Mouse (Mus musculus) hindbrain, embryonic 12.5 days (tissue): Measurements from ENCODE around the gene Notum. TPM values are rescaled to one million over a fixed set of nuclear protein-coding genes. Genes with fewer than 3 reads are reported as not detected.
A peak's percentile ranks its signal among the peaks of the same experiment; 100 is the strongest.

ENCODE experiments used
- ATAC-seq: fragments of 200-750 bp; cut with Nextera tagmentation; 2 replicates; pipeline ENCODE4 v1.8.0; 2017; ENCODE audit warnings: moderate TSS enrichment; ENCODE audit not compliant: low FRiP score
- H3K27ac ChIP-seq: fragments of 300-500 bp; sonication (generic); 2 replicates; pipeline ENCODE4 v1.5.1; 2016; ENCODE audit warnings: mild to moderate bottlenecking
- H3K27me3 ChIP-seq: fragments of 300-500 bp; sonication (generic); 2 replicates; pipeline ENCODE4 v1.6.1; 2016; ENCODE audit warnings: mild to moderate bottlenecking
- H3K36me3 ChIP-seq: fragments of 300-500 bp; sonication (generic); 2 replicates; pipeline ENCODE4 v1.6.1; 2016; ENCODE audit warnings: mild to moderate bottlenecking
- H3K4me1 ChIP-seq: fragments of 300-500 bp; sonication (generic); 2 replicates; pipeline ENCODE4 v1.6.1; 2016
- H3K4me2 ChIP-seq: fragments of 300-500 bp; sonication (generic); replicated peaks from 2 replicates; pipeline ENCODE4 v1.6.1; 2016; ENCODE audit warnings: mild to moderate bottlenecking
- H3K4me3 ChIP-seq: fragments of 300-500 bp; sonication (generic); 2 replicates; pipeline ENCODE4 v1.5.1; 2016; ENCODE audit warnings: mild to moderate bottlenecking
- H3K9ac ChIP-seq: fragments of 300-500 bp; sonication (generic); 2 replicates; pipeline ENCODE4 v1.6.1; 2016; ENCODE audit warnings: mild to moderate bottlenecking, moderate library complexity
- H3K9me3 ChIP-seq: fragments of 300-500 bp; sonication (generic); replicated peaks from 2 replicates; pipeline ENCODE4 v1.6.1; 2016; ENCODE audit warnings: mild to moderate bottlenecking
- WGBS: fragments of 180-500 bp; shearing (Covaris S2); methylation state at CpG from one replicate; pipeline ENCODE4 v1.1.7; 2016; 5-methylcytosine and 5-hydroxymethylcytosine counted together
- polyA plus RNA-seq: library from polyadenylated mRNA; unstranded; fragments of >200 nt; fragmentation: Nextera tagmentation; extraction: Ambion mirVana; gene quantifications from 2 replicates; pipeline ENCODE4 v1.2.1, GENCODE M21; 2016

Notum gene
- 1.7 and 3.0 TPM in 2 replicates for polyA plus RNA-seq

DNA sequence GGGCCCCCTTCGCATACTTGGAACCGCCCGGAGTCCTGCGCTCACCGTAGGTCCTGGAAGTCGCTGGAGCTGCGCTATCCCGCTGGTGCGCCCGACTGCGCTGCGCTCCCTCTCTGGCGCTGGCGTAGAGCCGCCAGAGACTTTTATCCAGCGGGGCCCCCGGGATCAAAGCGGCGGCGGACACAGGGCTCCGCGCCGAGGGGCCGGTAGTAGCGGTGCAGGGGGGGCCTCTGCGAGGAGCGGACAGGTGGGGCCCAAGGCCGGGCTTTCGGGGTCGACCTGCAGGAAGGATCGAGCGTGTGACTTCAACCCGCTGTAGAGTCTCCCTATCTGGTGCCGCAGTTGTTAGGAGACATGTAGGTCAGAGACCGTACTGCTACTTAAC lies at the start of gene Notum:
TSS of gene Notum (minus strand) at position 100 of the 385 bp plus-strand sequence.
- Histone ChIP-seq H3K4me3 (peak within 1 kb of the TSS; percentile 39), H3K27me3 (peaks cover 88% of the 10 kb centered on the region), H3K4me2 (peak within 1 kb of the TSS; percentile 59), H3K36me3 (no peaks in the 10 kb centered on the region), H3K27ac (no peak within 1 kb of the TSS), H3K9me3 (no peaks in the 10 kb centered on the region), H3K9ac (peak within 1 kb of the TSS; percentile 58), H3K4me1 (peaks cover 23% of the 10 kb centered on the region)
- WGBS, result 2% methylated on average over 35 of the region's 35 CpGs
- no peak for ATAC-seq

- Histone ChIP-seq H3K4me3 (no peak overlapping the region), H3K27ac (no peak overlapping the region), H3K9ac (no peak overlapping the region), H3K27me3 (no peaks in the 10 kb centered on the region), H3K4me2 (no peak overlapping the region), H3K9me3 (no peaks in the 10 kb centered on the region), H3K4me1 (peaks cover 43% of the 10 kb centered on the region), H3K36me3 (peaks cover 27% of the 10 kb centered on the region)
- ATAC-seq, result no peak
- 68% methylated on average over 5 of the region's 5 CpGs for WGBS
Observed at GRCm38 (mm10) chr11:120710672-120711071, 49.7 kb upstream of the Notum start.

DNA sequence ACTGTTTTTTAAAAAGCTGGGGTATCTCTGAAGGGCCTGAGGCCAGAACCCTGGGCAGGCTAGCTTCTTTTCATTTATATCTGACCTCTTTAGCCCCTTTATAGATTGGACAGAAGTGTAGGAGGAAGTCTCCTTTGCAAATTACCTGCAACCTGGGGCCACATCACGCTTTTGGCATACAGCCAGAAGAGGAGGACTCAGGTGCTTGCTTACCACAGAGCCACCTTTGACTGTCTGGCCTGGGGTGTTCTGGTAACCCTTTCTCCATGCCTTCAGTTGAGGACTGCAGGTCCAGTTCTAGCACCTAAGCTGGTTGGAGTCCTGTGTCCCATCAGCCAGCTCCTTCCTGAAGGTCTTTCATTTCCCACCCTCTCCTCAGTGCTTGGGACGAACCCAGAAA lies 48.6 kb upstream of the Notum start:
- H3K36me3 ChIP-seq, result peaks cover 27% of the 10 kb centered on the region
- no peaks in the 10 kb centered on the region for H3K9me3 ChIP-seq
- H3K27ac ChIP-seq, result no peak overlapping the region
- ATAC-seq, result no peak
- H3K27me3 ChIP-seq, result no peaks in the 10 kb centered on the region
- 91% methylated on average over 2 of the region's 2 CpGs for whole genome bisulfite sequencing
- no peak overlapping the region for H3K9ac ChIP-seq
- no peak overlapping the region for H3K4me3 ChIP-seq
- no peak overlapping the region for H3K4me2 ChIP-seq
- peaks cover 48% of the 10 kb centered on the region for H3K4me1 ChIP-seq

GRCm38 (mm10) chr11:120707969-120708368 lies 47.0 kb upstream of the Notum start:
- H3K4me2 ChIP-seq, result no peak overlapping the region
- no peaks in the 10 kb centered on the region for H3K9me3 ChIP-seq
- H3K4me3 ChIP-seq, result no peak overlapping the region
- no peak for ATAC-seq
- H3K27me3 ChIP-seq, result no peaks in the 10 kb centered on the region
- peak overlapping the region; percentile 55; the same call in 1 of the 2 replicates for H3K27ac ChIP-seq
- 38% methylated on average over 5 of the region's 5 CpGs for WGBS
- H3K9ac ChIP-seq, result no peak overlapping the region
- H3K4me1 ChIP-seq, result peaks cover 54% of the 10 kb centered on the region
- H3K36me3 ChIP-seq, result peaks cover 30% of the 10 kb centered on the region

DNA sequence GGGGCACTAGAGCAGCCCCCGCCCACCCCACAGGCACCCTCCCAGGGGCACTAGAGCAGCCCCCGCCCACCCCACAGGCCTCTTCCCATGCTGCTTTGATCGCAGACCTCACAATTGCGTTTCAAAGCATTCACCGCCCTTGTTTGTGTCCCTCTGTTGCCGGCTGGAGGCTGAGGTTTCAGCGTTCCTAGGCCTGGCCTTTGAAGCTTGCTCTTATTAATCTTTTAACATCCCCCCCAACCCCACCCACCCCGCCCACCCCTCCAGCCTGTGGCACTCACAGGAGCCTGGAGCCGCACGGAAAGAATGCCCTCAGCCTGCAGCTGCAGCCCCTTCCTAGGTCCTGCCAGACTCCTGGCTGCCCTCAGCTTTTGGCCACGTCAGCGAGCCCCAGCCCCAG lies 46.2 kb upstream of the Notum start:
- Histone ChIP-seq H3K4me2 (peak overlapping the region; percentile 13; the same call in 1 of the 2 replicates), H3K4me1 (peaks cover 47% of the 10 kb centered on the region), H3K4me3 (no peak overlapping the region), H3K9me3 (no peaks in the 10 kb centered on the region), H3K36me3 (peaks cover 34% of the 10 kb centered on the region), H3K27ac (peak overlapping the region; percentile 55), H3K27me3 (no peaks in the 10 kb centered on the region), H3K9ac (peak overlapping the region; percentile 35; the same call in 1 of the 2 replicates)
- 4% methylated on average over 11 of the region's 12 CpGs for WGBS
- ATAC-seq, result no peak

- H3K27me3 ChIP-seq, result no peaks in the 10 kb centered on the region
- no peak overlapping the region for H3K27ac ChIP-seq
- no peak overlapping the region for H3K9ac ChIP-seq
- peaks cover 47% of the 10 kb centered on the region for H3K4me1 ChIP-seq
- H3K4me3 ChIP-seq, result no peak overlapping the region
- H3K9me3 ChIP-seq, result no peaks in the 10 kb centered on the region
- peaks cover 37% of the 10 kb centered on the region for H3K36me3 ChIP-seq
- ATAC-seq, result no peak
- 64% methylated on average over 5 of the region's 5 CpGs for WGBS
- no peak overlapping the region for H3K4me2 ChIP-seq
Observed at GRCm38 (mm10) chr11:120706120-120706519, 45.1 kb upstream of the Notum start.

DNA sequence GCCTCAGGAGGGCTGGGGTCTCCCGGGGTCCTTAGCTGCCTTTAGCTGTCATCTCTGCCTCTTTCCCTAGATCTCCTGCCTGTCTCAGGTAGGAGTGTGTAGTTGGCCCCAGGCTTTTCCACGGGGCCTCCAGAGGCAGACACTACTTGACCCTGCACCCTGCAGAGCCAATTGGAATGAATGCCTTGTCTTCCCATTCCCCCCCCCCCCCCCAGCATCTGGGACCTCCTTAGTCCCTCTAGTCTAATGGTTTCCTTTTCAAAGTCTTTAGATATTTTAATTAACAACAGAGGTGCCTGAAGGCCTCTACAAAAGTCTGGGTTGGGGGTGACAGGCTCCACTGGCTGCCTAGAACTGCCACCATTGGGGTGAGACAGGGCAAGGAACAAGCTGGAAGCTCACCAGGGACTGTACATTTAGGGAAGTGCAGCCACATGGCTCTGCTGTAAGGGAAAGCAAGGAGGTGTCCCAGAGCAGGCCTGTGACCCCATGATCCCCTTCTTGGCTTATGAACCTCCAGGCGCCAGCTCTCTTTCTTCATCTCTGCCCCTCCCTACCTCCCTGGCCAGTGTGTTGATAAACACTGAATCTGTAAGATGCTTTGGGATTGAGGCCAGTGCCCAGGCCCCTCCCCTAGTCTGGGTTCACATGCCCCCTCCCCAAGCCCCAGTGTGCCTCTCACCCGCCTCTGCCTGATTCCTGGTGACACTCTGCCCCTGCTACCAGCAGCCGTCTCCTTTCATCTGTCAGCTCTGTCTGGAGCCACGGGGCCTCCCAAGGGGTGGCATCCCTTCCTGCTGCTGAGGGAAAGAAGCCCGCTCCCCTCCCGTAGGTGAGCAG lies 43.7 kb upstream of the Notum start:
- Histone ChIP-seq H3K27ac (peak overlapping the region; percentile 61), H3K4me1 (peaks cover 47% of the 10 kb centered on the region), H3K4me2 (peak overlapping the region; percentile 12; the same call in 1 of the 2 replicates), H3K27me3 (no peaks in the 10 kb centered on the region), H3K36me3 (peaks cover 29% of the 10 kb centered on the region), H3K4me3 (no peak overlapping the region), H3K9me3 (no peaks in the 10 kb centered on the region), H3K9ac (peak overlapping the region; percentile 46)
- 13% methylated on average over 8 of the region's 8 CpGs for WGBS
- ATAC-seq, result peak; percentile 44

DNA sequence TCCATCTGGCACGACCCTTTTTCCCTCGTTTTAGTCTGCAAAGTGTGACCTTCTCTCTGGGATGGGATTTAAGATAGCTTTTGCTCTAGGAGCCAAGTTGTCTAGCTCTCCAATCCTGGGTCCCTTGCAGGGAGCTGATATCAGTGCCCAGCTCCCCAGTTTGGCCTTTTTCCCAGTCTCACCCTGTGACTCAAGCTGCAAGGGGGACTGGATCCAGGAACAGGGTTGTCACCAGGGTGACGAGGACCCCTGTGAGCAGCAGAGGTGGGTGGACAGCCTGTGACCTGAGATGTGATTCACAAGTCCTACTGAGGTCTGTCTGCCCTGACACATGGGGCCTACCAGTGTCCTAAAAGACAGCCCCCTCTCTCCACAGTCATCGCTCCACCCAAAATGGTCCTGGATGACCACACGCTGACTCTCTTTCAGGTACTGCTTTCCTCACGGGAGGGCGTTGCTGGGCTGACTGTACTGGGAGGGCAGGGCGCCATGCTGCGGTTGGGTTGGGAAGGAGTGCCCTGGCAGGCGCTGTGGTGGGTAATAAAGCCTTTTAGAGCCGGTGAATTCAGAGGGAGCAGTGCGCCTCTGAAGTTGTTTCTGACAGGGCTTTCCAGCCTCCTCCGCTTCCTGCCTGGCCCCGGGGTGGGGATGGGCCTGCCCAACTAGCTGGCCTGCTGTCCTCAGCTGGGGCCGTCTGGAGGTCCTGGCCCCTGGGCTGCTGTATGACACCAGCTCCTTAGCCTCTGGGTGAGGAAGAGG lies 42.9 kb upstream of the Notum start:
- Histone ChIP-seq H3K36me3 (peaks cover 29% of the 10 kb centered on the region), H3K9me3 (no peaks in the 10 kb centered on the region), H3K4me3 (no peak overlapping the region), H3K27ac (peak overlapping the region; percentile 61), H3K4me2 (no peak overlapping the region), H3K4me1 (peaks cover 47% of the 10 kb centered on the region), H3K27me3 (no peaks in the 10 kb centered on the region), H3K9ac (peak overlapping the region; percentile 46)
- 38% methylated on average over 15 of the region's 15 CpGs for WGBS
- no peak for ATAC-seq

- Histone ChIP-seq H3K9ac (peak overlapping the region; percentile 9; the same call in 1 of the 2 replicates), H3K36me3 (peaks cover 48% of the 10 kb centered on the region), H3K4me1 (peaks cover 18% of the 10 kb centered on the region), H3K4me2 (no peak overlapping the region), H3K4me3 (no peak overlapping the region), H3K9me3 (no peaks in the 10 kb centered on the region), H3K27ac (no peak overlapping the region), H3K27me3 (no peaks in the 10 kb centered on the region)
- no peak for ATAC-seq
- 66% methylated on average over 10 of the region's 10 CpGs for WGBS
Observed at GRCm38 (mm10) chr11:120697741-120698140, 36.8 kb upstream of the Notum start.

- Histone ChIP-seq H3K9ac (no peak overlapping the region), H3K4me2 (no peak overlapping the region), H3K9me3 (no peaks in the 10 kb centered on the region), H3K36me3 (peaks cover 48% of the 10 kb centered on the region), H3K27ac (no peak overlapping the region), H3K4me1 (peaks cover 18% of the 10 kb centered on the region), H3K4me3 (no peak overlapping the region), H3K27me3 (no peaks in the 10 kb centered on the region)
- no peak for ATAC-seq
- 92% methylated on average over 6 of the region's 6 CpGs for WGBS
Observed at GRCm38 (mm10) chr11:120696568-120696967, 35.6 kb upstream of the Notum start.

GRCm38 (mm10) chr11:120695641-120696040 lies 34.7 kb upstream of the Notum start:
- no peak overlapping the region for H3K4me3 ChIP-seq
- H3K4me2 ChIP-seq, result no peak overlapping the region
- no peaks in the 10 kb centered on the region for H3K27me3 ChIP-seq
- H3K4me1 ChIP-seq, result peaks cover 18% of the 10 kb centered on the region
- H3K9me3 ChIP-seq, result no peaks in the 10 kb centered on the region
- no peak for ATAC-seq
- WGBS, result 35% methylated on average over 12 of the region's 12 CpGs
- H3K36me3 ChIP-seq, result peaks cover 47% of the 10 kb centered on the region
- H3K27ac ChIP-seq, result peak overlapping the region; percentile 37; the same call in 1 of the 2 replicates
- H3K9ac ChIP-seq, result peak overlapping the region; percentile 8; the same call in 1 of the 2 replicates

DNA sequence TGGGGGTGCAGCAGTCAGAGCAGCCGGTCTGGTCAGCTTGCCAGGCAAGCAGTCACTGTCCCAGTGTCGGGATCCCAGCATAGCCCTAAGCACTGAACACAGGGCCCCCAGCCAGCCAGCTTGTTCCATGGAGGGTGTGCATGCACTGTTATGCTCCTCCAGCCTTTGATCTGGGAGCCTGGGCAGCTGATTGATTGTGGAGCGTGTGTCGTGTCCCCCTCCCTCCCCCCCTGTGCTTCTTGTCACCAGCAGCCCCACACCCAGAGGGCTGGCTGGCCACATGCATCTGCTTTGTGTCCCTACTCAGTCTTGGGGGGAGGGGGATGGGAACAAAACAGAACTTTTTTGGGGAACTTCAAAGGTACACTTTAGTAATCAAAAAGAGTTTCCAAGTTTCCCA lies 34.2 kb upstream of the Notum start:
- H3K4me1 ChIP-seq, result peaks cover 18% of the 10 kb centered on the region
- no peaks in the 10 kb centered on the region for H3K9me3 ChIP-seq
- H3K9ac ChIP-seq, result peak overlapping the region; percentile 32; the same call in 1 of the 2 replicates
- 14% methylated on average over 4 of the region's 4 CpGs for WGBS
- H3K27ac ChIP-seq, result peak overlapping the region; percentile 37
- H3K36me3 ChIP-seq, result peaks cover 51% of the 10 kb centered on the region
- no peak overlapping the region for H3K4me2 ChIP-seq
- ATAC-seq, result peak; percentile 48; the same call in 1 of the 2 replicates
- no peaks in the 10 kb centered on the region for H3K27me3 ChIP-seq
- no peak overlapping the region for H3K4me3 ChIP-seq
